Mouse (Mus musculus) testis, adult 2 months (tissue): ENCODE measurements around the gene Aldh6a1.

Experiments
- CTCF ChIP-seq: fragments of 200-500 bp; IDR thresholded peaks from 2 replicates; pipeline ENCODE4 v1.5.1; 2012; ENCODE audit warnings: low read depth, mild to moderate bottlenecking, inconsistent platforms, low read length, moderate library complexity; ENCODE audit not compliant: control insufficient read depth, insufficient read depth, insufficient replicate concordance
- POLR2A ChIP-seq: fragments of 200-500 bp; IDR thresholded peaks from 2 replicates; pipeline ENCODE4 v1.6.1; 2012; ENCODE audit warnings: low read depth, mild to moderate bottlenecking, inconsistent platforms, low read length, moderate library complexity; ENCODE audit not compliant: control insufficient read depth

GRCm38 (mm10) chr12:84392681-84393080, 58.1 kb downstream of the Aldh6a1 start:
- no peak for TF ChIP-seq CTCF
- TF ChIP-seq POLR2A, result no peak
